Mouse (Mus musculus): Measurements from ENCODE around the gene Eaf2.
A peak's percentile ranks its signal among the peaks of the same experiment; 100 is the strongest.
"Not testable (repeated sequence)": the region's sequence is repeated elsewhere in the genome, so short reads cannot be mapped to it uniquely, and the experiment has no call there.

The Eaf2 gene

GRCm38 (mm10) chr16:36846894-36847293 is 27.9 kb downstream of the Eaf2 start:
- not testable (repeated sequence) for DNase-seq (ENCODE audit: low read depth, low spot score)

DNA sequence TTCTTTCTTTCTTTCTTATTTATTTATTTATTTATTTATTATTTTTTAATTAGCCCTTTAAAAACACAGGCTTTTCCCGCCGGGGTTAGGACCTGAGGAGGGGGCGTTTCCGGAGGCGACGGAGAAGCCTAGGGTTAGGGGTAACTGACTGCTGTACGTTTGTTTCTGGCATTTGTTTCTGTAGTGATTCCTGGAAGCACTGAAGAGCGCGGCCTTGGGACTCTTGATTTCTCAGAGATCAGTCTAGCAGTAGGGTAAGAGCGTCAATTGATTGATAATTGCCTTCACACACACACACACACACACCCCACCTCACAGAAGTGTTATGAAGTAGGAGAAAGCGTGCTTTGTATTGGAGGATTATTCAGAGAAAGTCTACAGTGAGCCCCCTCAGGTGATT is 46.0 kb downstream of the Eaf2 start:
- no peak for DNase-seq (ENCODE audit: low read depth, low spot score)

DNA sequence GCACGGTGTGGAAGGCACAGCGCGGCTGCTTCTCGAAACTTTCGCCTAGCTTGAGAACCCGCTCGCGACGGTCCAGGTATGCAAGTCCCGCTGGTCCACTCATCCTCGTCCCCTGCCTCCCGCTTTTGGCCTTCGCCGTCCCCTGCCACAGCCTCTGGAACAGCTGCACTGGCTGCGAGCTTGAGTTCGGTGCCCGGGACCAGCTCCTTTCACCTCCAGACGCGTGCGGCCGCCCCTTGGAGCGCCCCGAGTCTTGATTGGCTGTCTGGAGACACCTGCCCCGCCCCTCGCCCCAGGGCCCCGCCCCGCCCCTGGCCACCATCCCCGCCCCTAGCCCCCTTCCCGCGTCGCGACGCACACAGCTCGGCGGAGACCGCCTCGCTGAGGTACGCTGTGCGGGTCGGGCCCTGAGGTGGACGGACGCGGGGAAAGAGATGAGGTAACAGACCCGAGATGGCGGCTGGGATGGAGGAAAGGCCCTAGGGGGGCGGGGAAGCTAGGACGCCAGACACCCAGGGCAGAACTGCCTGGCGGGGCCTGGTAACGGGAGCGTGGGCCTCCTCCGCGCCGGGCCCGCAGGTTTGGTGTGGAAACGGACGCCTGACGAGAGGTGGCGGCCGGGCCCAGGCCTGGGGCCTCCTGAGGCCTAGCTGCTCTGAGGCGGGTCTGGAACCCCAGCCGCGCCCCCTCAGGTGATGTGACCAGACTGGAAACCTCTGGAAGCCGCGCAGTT is 46.6 kb downstream of the Eaf2 start, which contains the start of gene Iqcb1:
Gene Iqcb1, plus strand, starts transcription at position 332 of the 733 bp plus-strand sequence.
- DNase-seq (ENCODE audit: low read depth, low spot score): peak; percentile 62

- DNase-seq (ENCODE audit: low read depth, low spot score): no peak
These were observed 47.2 kb downstream of the Eaf2 start for GRCm38 (mm10) chr16:36827611-36828053.

DNA sequence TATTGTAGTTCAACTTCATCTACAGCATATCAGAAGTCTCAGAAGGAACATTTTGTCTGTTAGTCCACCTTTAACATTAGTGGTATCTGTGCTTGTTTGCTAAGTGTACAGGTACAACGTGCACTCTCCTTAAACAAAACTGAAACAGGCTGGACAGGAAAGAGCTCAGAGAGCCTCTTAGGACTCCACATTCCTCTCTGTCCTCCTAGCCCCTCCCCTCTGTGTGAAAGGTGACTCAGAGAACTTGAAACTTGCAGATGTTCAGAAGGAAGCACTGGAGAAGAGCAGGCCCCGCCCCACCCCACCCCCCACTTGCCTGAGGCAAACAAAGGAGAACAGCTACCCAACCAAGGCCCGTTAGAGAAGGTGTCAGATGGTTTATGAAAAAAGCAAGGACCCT is 53.3 kb downstream of the Eaf2 start:
- no peak for DNase-seq (ENCODE audit: low read depth, low spot score)

GRCm38 (mm10) chr16:36820747-36821146 is 54.1 kb downstream of the Eaf2 start:
- no peak for DNase-seq (ENCODE audit: low read depth, low spot score)

DNA sequence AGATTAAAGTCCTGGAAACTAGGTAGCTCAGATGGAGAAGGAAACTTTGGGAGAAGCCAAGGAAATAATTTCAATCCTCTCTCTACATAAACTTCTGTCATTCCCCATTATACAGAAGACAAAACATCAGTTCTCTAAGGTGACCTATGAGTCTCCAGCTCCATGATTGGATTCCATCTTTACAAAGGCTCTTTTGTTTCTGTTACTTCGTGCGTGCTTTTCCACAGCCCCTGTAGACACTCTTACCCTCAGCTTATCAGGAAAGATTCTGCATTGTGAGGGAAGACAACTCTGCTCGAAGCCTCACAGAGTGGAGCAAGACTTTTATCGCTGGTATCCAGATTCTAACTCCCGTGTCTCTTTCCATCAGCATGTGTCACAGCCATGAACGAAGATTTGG is 54.8 kb downstream of the Eaf2 start:
- no peak for DNase-seq (ENCODE audit: low read depth, low spot score)

DNA sequence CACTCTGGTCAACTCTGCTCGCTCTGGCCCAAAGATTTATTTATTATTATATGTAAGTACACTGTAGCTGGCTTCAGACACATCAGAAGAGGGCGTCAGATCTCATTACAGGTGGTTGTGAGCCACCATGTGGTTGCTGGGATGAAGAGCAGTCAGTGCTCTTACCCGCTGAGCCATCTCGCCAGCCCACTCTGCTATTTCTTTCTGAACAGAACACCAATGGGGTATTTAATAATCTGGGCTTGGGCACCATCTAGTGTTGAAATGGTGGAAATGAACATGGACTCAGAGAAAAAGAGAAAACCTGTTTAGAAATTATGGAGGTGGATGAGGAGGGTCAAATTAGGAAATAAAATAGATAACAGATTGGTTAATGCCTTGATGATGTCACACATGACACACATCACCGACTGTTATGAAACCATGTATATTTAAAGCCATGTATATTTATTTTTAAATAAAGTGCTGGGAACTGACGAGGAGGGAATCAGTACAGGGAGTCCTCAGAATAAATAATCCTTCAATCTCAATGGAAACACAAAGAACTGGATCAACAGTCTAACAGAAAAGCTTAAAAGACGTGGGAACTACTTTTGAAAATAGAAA is 57.4 kb downstream of the Eaf2 start:
- peak; percentile 73 for DNase-seq (ENCODE audit: low read depth, low spot score)

- DNase-seq (ENCODE audit: low read depth, low spot score): no peak
These were observed 57.9 kb downstream of the Eaf2 start for GRCm38 (mm10) chr16:36816916-36817315.

DNA sequence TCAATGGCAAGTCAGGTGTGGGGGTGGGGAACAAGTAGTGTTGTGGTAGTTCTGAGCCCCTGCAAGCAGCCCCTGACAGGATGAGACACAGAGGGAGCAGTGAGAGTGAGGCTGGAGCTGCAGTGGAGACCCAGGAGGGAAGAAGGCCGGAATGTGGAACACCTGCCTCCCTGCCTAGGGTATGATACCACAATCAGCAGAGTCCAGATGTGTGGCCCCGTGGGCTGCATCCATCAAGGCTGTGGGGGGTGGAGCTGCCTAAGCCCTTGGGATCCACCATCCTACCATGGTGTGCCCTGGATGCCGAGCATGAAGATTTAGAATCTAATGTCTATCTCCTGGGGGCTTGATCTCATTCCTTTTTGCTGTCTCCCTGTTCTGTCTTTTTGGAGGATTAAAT is 61.1 kb downstream of the Eaf2 start:
- DNase-seq (ENCODE audit: low read depth, low spot score): no peak

GRCm38 (mm10) chr16:36808616-36809015 is 66.2 kb downstream of the Eaf2 start:
- no peak for DNase-seq (ENCODE audit: low read depth, low spot score)

GRCm38 (mm10) chr16:36802361-36802760 is 72.4 kb downstream of the Eaf2 start:
- DNase-seq (ENCODE audit: low read depth, low spot score): no peak

DNA sequence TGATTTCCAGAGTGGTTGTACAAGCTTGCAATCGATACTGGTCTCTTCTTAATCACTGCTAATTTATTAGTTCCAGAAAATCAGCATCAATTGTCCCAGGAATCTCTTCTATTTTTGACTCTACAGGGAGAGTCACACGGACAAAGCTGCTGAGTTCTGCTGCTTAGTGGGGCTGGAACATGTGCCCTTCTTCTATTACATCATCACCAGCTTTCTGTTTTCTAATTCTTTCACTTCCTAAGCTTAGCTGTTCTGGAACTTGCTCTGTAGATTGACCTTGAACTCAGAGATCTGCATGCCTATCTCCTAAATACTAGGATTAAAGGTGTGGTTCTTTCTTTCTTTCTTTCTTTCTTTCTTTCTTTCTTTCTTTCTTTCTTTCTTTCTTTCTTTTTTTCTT is 76.5 kb downstream of the Eaf2 start:
- no peak for DNase-seq (ENCODE audit: low read depth, low spot score)

- no peak for DNase-seq (ENCODE audit: low read depth, low spot score)
These were observed 79.8 kb downstream of the Eaf2 start for GRCm38 (mm10) chr16:36794976-36795375.

DNA sequence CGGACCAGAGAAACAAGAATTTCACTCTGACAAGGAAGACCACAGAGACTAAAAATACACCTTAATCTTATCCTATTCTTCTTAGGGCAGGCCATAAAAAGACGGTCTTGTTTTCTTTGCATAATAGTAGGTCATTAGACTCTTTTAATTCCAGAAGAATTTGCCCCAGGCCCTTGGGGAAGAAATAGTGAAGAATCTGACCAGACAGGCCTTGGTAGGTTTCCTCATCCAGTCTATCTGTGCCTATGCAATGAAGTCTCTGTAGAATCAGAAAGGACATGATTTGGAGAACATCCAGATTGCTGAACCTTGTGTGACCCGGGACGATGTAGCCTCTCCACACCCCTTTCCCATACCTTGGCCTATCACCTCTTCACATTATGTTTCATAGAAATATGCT is 84.6 kb downstream of the Eaf2 start:
- DNase-seq (ENCODE audit: low read depth, low spot score): no peak

GRCm38 (mm10) chr16:36786466-36786865 is 88.3 kb downstream of the Eaf2 start:
- no peak for DNase-seq (ENCODE audit: low read depth, low spot score)

DNA sequence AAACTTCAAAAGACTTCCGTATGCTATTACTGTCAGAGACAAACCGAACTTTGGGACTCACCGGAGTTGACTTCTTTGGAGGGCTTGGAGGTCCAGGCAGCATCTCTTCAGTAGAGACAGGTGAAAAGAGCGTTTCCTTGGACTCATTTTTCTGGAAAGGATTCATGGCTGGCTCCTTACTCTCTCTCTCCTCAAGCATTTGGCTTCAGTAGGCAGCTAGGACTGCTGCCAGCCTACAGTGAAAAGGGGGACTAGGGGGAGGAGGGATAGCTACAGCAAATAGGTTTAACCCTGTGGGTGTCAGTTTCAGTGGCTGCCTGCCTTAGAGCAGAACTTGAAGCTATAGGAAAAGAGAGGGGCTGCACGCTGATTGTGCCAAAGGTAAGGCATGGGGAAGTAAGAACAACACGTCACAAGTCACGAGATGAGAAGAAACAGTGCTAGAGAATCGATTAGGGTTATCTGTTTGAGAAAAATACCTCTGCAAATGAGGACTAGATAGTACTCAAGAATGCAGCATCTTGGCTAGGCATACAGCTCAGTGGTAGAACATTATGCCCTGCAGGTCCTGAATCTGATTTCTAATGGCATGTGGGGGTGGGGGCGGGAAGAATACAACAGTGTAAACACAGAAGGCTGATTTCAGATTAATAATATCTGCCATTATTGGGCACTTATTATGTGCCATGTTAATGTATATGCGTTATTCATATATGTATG is 90.0 kb downstream of the Eaf2 start, which contains the start of gene Slc15a2:
Gene Slc15a2, minus strand, starts transcription at position 369 of the 720 bp plus-strand sequence.
- DNase-seq (ENCODE audit: low read depth, low spot score): peak; percentile 59

DNA sequence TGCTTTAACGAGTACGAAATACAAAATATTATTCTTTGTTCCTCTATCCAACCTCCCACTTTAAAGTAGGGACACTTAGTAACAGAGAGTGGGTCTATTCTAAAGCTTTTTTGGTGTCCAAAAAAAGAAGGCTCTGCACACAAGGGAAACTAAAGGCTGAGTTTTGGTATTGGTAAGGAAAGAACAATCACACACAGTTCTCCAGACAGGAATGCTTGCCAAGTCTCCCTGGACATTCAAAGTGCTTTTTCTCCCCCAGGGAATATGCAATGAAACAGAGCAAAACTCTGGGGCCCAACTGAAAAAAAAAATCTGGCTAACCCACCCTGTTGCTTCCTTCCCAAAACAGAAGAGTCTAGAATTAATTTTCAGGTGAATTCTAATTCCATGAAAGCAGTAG is 90.7 kb downstream of the Eaf2 start:
- peak; percentile 6 for DNase-seq (ENCODE audit: low read depth, low spot score)

GRCm38 (mm10) chr16:36775658-36776057 is 99.1 kb downstream of the Eaf2 start:
- peak; percentile 34 for DNase-seq (ENCODE audit: low read depth, low spot score)

DNA sequence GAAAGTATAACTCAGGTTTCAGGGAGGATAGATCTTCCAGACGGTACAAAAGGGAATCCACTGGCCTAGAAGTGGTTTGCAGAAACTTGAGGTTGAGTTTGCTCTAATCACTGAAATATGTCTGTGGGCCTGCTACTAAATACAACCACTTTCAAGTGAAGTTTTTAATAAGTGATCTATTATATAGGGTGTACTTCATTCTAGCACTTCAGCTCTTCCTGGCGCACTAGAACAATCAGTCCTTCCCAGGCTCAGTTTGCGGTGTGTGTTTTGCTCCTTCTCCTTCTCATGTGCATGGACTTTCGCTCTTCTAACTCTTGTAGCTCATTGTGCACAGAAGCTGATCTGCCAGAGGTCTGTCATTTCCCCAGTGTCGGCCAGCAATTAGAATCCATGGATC is 101.8 kb downstream of the Eaf2 start:
- DNase-seq (ENCODE audit: low read depth, low spot score): no peak

- no peak for DNase-seq (ENCODE audit: low read depth, low spot score)
These were observed 103.1 kb downstream of the Eaf2 start for GRCm38 (mm10) chr16:36771703-36772102.

- no peak for DNase-seq (ENCODE audit: low read depth, low spot score)
These were observed 103.6 kb downstream of the Eaf2 start for GRCm38 (mm10) chr16:36771244-36771643.

DNA sequence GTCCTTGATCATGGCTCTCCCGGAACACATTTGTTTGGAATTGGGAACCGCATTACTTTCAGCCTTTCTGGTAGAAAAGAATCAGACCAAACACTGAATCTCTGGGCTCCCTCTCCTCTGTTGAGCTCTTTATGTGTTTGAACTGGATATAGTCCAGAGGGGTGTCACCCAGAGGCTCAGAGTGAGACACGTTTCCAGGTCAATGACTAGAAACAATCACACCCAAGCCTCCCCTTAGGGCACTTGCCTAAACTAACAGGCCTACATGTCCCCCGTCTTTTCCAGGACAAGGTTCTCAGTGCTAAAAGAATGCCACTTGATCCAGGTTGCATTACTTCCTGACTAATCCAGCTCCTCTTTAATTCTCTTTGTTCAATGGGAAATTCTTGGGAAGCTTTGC is 104.0 kb downstream of the Eaf2 start:
- peak; percentile 40 for DNase-seq (ENCODE audit: low read depth, low spot score)
